Mouse (Mus musculus): ENCODE measurements around the gene Crb2.

Gene Crb2

GRCm38 (mm10) chr2:37766027-37766761 is 9.9 kb upstream of the Crb2 start:
- in situ Hi-C loops (cut with MboI, MseI), result loop anchor here (5.0 kb wide), 1 partner anchor 54 kb away; no protein-coding TSS in a partner anchor

- in situ Hi-C loops (cut with MboI, MseI), result loop anchor here (5.0 kb wide), 1 partner anchor 55 kb away; no protein-coding TSS in a partner anchor
These were observed 8.9 kb upstream of the Crb2 start for GRCm38 (mm10) chr2:37767080-37767547.

DNA sequence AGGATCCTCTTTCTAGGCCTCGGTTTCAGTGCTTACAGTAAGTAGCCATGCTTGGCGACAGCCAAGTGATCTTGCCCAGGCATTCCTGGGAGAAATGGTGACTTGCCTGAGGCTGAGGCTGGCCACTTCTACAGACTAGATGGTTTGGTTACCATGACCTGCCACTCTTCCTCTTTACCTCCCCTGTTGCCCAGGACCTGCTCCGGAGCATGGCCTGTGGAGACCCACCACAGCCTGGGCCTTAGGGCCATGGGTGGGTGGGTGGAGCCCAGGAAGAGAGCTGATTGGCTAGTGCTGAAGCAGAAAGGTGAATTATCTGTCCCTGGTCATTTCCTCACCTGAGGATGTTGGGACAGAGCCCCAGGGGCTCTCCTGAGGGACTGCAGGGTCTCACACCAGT is 8.3 kb upstream of the Crb2 start:
- in situ Hi-C loops (cut with MboI, MseI), result loop anchor here (5.0 kb wide), 1 partner anchor 55 kb away; no protein-coding TSS in a partner anchor

- in situ Hi-C loops (cut with MboI, MseI), result loop anchor here (5.0 kb wide), 1 partner anchor 57 kb away; no protein-coding TSS in a partner anchor
These were observed 7.1 kb upstream of the Crb2 start for GRCm38 (mm10) chr2:37768903-37769302.

DNA sequence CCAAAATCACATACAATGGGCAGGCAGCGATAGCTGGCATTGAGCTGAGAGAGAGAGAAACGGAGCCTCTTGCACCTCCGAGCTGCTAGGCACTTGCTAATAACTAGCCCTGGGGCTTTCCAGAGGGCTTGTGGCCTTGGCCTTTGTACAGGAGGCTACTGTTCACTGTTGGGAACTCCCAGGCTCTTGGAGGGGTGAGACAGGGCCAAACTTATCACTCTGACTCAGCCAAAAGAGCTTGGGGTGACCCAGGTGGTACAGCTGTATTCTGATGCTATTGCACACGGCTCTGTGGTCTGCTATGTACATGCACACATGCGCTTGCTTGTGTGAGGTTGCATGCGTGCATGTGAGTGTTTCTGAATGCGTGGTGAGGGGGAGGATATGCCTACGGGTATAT is 6.3 kb upstream of the Crb2 start:
- in situ Hi-C loops (cut with MboI, MseI), result loop anchor here (5.0 kb wide), 2 partner anchors 57 to 377 kb away; no protein-coding TSS in a partner anchor

- in situ Hi-C loops (cut with MboI, MseI), result loop anchor here (5.0 kb wide), 1 partner anchor 379 kb away; no protein-coding TSS in a partner anchor
These were observed 4.3 kb upstream of the Crb2 start for GRCm38 (mm10) chr2:37771618-37772285.

- in situ Hi-C loops (cut with MboI, MseI), result loop anchor here (5.0 kb wide), 1 partner anchor 382 kb away; no protein-coding TSS in a partner anchor
These were observed 1.5 kb upstream of the Crb2 start for GRCm38 (mm10) chr2:37774571-37774970.

DNA sequence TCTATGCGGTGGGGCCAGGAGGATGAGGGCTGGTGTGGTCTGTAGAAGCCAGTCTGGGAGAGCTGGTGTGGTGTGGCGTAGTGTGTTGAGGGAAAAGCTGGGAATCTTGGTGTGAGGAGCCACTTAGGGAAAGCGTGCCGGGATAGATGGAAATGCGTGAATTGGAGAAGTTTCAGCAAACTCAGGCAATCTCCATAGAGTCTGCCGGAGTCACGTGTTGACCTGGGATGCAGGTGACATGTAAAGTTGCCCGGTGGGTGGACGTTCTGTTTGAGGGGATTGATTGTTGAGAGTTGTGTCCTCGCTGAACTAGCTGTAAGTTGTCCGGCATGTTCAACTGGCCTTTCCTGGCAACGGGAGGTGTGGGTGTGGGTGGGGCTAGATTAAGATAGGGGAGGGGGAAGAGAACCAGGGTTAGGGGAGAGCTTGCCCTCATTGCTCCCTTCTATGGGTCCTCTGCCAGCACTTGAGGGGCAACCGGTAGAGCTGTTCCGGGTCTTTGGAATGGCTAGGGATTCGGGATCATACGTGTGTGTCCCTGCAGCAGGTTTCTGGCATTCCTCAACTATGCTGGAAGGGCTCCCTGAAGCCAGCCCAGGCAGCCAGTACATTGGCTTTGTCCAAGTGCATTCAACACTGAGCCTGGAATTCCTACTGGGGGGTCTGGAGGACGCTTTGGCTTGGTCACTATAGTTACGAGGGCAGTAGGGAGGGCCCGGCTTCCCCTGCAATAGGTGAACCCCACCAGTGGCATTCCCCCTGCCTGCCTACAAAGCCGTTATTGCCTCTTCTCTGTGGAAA is 762 bp downstream of the Crb2 start:
- in situ Hi-C loops (cut with MboI, MseI), result no loop called here

DNA sequence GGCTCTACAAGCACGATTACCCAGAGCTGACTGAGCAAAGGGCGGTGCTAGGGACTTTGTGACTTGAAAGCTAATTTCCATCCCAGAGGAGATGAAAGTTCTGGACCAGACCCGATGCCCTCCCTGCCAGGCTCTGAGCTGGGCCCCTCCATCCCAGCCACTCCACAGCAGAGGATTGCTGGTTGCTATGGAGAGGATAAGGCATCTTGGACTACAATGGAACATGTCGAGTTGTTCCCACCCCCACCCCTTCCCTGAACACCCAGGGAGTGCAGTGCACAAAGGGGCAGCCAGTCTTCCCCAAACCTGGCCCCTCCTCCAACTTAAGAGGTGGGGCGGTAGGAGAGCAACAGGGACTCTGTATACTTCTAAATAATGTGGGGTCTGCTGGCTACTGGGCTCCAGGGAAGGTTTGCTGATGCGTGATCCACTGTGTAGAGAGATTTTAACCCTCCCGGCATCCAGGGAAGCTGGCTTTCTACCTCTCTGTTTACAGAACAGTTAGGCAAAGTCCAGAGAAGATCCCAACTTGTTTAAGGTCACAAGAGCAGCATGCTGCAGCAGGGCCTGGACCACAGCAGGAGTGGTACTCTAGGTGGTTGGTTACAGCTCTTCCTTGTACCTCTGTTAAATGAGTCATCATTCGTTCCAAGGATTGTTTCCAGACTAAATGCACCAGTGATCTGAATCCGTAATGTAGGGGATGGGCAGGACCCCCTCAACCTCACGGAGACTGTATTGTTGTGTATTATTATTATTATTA is 2.1 kb downstream of the Crb2 start:
- in situ Hi-C loops (cut with MboI, MseI), result no loop called here

- in situ Hi-C loops (cut with MboI, MseI), result no loop called here
These were observed 4.4 kb downstream of the Crb2 start for GRCm38 (mm10) chr2:37780270-37780929.

- in situ Hi-C loops (cut with MboI, MseI), result no loop called here
These were observed 5.4 kb downstream of the Crb2 start for GRCm38 (mm10) chr2:37781421-37781820.

GRCm38 (mm10) chr2:37782002-37782401 is 6.0 kb downstream of the Crb2 start:
- in situ Hi-C loops (cut with MboI, MseI), result no loop called here

DNA sequence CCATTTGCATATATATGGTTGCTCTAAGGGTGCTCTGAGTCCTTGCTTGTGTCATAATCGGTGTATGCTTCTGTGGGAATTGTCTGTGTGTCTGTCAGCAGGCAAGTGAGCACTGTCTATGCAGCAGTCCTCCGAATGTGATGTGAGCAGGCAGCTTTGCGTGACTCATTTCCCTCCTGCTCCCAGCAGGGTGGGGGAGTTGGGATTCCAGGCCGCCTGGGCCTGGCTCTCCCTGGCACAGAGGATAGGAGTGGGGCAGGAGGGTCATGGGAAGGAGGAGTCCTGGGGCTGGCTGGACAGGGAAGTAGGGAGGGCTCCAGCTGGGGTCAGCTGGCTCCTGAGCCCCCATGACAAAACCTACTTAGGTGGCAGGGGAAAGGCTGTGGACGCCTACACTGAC is 8.4 kb downstream of the Crb2 start:
- in situ Hi-C loops (cut with MboI, MseI), result no loop called here

- in situ Hi-C loops (cut with MboI, MseI), result no loop called here
These were observed 10.4 kb downstream of the Crb2 start for GRCm38 (mm10) chr2:37786461-37786860.

GRCm38 (mm10) chr2:37788176-37788962 is 12.3 kb downstream of the Crb2 start:
- in situ Hi-C loops (cut with MboI, MseI), result no loop called here

DNA sequence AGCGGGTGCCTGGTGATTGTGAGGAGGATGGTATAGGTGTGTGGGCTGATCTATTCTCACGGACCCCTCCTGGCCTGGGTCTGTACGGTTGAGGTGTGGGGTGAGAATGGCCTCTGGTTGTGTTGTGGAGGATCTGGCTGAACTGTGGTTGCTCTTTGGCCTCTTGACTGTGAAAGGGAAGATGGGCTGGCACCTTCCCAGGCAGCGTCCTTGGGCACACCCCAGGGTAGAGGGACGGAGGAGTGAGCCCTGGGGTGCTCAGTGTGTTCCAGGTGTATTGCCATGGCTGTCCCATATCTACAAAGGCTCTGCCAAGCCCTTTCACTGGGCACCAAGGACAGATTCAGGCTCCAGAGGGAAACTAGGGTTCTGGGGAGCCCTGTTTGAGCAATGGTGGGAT is 13.0 kb downstream of the Crb2 start:
- in situ Hi-C loops (cut with MboI, MseI), result no loop called here

GRCm38 (mm10) chr2:37789995-37790394 is 13.9 kb downstream of the Crb2 start:
- in situ Hi-C loops (cut with MboI, MseI), result no loop called here

DNA sequence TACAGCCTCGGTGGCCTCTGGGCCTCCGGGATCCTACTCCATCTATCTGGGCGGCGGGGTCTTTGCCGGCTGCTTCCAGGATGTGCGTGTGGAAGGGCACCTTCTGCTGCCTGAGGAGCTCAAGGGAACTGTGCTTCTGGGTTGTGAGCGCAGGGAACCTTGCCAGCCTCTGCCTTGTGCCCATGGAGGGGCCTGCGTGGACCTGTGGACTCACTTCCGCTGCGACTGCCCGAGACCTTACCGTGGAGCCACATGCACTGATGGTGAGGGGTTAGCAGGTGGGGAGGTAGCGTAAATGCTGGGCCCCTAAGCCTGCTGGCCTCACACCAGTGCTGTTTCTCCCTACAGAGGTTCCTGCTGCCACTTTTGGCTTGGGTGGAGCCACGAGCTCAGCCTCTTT is 14.7 kb downstream of the Crb2 start:
- in situ Hi-C loops (cut with MboI, MseI), result no loop called here

DNA sequence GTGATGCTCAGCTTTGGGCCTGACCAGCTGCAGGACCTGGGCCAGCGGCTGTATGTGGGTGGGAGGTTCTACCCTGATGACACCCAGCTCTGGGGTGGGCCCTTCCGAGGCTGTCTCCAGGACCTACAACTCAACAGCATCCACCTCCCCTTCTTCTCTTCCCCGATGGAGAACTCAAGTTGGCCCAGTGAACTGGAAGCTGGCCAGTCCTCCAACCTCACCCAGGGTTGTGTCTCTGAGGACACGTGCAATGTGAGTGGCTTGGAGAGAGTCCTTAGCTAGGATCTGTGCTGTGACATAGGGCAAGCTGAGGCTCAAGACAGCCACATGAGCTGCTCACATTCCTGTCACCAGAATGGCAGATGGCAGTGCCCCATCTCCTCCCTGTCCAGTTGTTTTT is 15.3 kb downstream of the Crb2 start:
- in situ Hi-C loops (cut with MboI, MseI), result no loop called here

DNA sequence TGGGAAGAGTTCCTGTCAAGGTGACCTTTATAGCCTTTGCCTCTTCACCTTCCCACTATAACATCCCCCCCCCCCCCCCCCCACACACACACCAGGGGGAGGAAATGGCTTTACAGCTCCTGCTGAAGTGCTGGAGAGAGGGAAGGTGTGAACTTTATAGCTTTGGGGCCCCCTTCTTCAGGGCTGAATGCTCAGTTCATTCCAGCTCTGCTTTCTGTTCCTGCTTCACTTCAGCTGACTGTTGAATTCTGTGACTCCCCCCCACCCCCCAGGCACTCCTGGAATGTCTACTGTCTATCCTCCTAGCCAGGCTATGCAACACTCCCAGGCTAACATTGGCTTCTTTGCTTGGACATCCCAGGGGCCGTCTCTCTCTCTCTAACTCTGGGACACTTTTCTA is 20.0 kb downstream of the Crb2 start:
- in situ Hi-C loops (cut with MboI, MseI), result no loop called here

All from T-helper 2 cell (primary cell).